Mouse (Mus musculus) lung, embryonic 14.5 days (tissue): Measurements from ENCODE around the gene Cep19. TPM values are rescaled to one million over a fixed set of nuclear protein-coding genes. Genes with fewer than 3 reads are reported as not detected.

Experiments
- ATAC-seq: fragments of 200-750 bp; cut with Nextera tagmentation; 2 replicates; pipeline ENCODE4 v1.8.0; 2017; ENCODE audit warnings: mild to moderate bottlenecking, moderate TSS enrichment, moderate library complexity; ENCODE audit not compliant: insufficient read depth
- DNase-seq: peaks from one replicate; pipeline ENCODE4 v3.0.0-alpha.2; 2015
- H3K27ac ChIP-seq: fragments of 300-500 bp; sonication (generic); 2 replicates; pipeline ENCODE4 v1.5.1; 2014; ENCODE audit warnings: low read depth, mild to moderate bottlenecking, moderate library complexity
- H3K27me3 ChIP-seq: fragments of 300-500 bp; sonication (generic); 2 replicates; pipeline ENCODE4 v1.6.1; 2014; ENCODE audit warnings: low read length, control low read depth; ENCODE audit not compliant: insufficient read depth
- H3K36me3 ChIP-seq: fragments of 300-500 bp; sonication (generic); 2 replicates; pipeline ENCODE4 v1.6.1; 2014; ENCODE audit warnings: control low read depth; ENCODE audit not compliant: insufficient read depth
- H3K4me1 ChIP-seq: fragments of 300-500 bp; sonication (generic); 2 replicates; pipeline ENCODE4 v1.6.1; 2014; ENCODE audit warnings: antibody characterized with exemption, control low read depth; ENCODE audit not compliant: insufficient read depth
- H3K4me2 ChIP-seq: fragments of 300-500 bp; sonication (generic); 2 replicates; pipeline ENCODE4 v1.6.1; 2014; ENCODE audit warnings: mild to moderate bottlenecking
- H3K4me3 ChIP-seq: fragments of 300-500 bp; sonication (generic); 2 replicates; pipeline ENCODE4 v1.5.1; 2014; ENCODE audit warnings: low read depth, low read length
- H3K9ac ChIP-seq: fragments of 300-500 bp; sonication (generic); 2 replicates; pipeline ENCODE4 v1.6.1; 2014
- H3K9me3 ChIP-seq: fragments of 300-500 bp; sonication (generic); 2 replicates; pipeline ENCODE4 v1.6.1; 2016; ENCODE audit warnings: low read depth, low read length, control low read depth
- CTCF ChIP-seq: IDR thresholded peaks from 2 replicates; pipeline ENCODE4 v1.5.1; 2016; ENCODE audit warnings: antibody characterized with exemption, low read depth
- WGBS: fragments of 180-500 bp; shearing (Covaris S2); extraction: QIAGEN DNeasy Blood & Tissue Kit; methylation state at CpG from one replicate; pipeline ENCODE4 v1.1.7; 2014; 5-methylcytosine and 5-hydroxymethylcytosine counted together
- polyA plus RNA-seq: library from polyadenylated mRNA; unstranded; fragments of >200 nt; fragmentation: Nextera tagmentation; extraction: Ambion mirVana; gene quantifications from 2 replicates; pipeline ENCODE4 v1.2.1, GENCODE M21; 2014

The Cep19 gene
- polyA plus RNA-seq, 1 experiment from 2014 or later: 33.9 TPM

GRCm38 (mm10) chr16:32130190-32130826, 30.7 kb downstream of the Cep19 start:
- Histone ChIP-seq H3K4me2 (peak overlapping the region; percentile 51), H3K4me1 (no peaks in the 10 kb centered on the region), H3K9me3 (no peaks in the 10 kb centered on the region), H3K27me3 (no peaks in the 10 kb centered on the region), H3K27ac (peak overlapping the region; percentile 76), H3K36me3 (no peaks in the 10 kb centered on the region), H3K4me3 (peak overlapping the region; percentile 22), H3K9ac (no peak overlapping the region; the same call in 1 of the 2 replicates)
- DNase-seq: peak; percentile 59
- WGBS: 51% methylated on average over 16 of the region's 16 CpGs
- TF ChIP-seq CTCF: no peak
- ATAC-seq: peak; percentile 56; the same call in 1 of the 2 replicates

- Histone ChIP-seq H3K4me1 (no peaks in the 10 kb centered on the region), H3K36me3 (no peaks in the 10 kb centered on the region), H3K27ac (no peak overlapping the region), H3K4me2 (no peak overlapping the region), H3K9ac (no peak overlapping the region), H3K9me3 (no peaks in the 10 kb centered on the region), H3K27me3 (no peaks in the 10 kb centered on the region), H3K4me3 (no peak overlapping the region)
- no peak for TF ChIP-seq CTCF
- DNase-seq (no peak), ATAC-seq (no peak)
- WGBS: 66% methylated on average over 3 of the region's 3 CpGs
Measured at GRCm38 (mm10) chr16:32133148-32133547, 33.5 kb downstream of the Cep19 start.

GRCm38 (mm10) chr16:32135842-32136357, 36.3 kb downstream of the Cep19 start:
- TF ChIP-seq CTCF: no peak
- H3K4me2 ChIP-seq: no peak overlapping the region
- H3K9me3 ChIP-seq: no peaks in the 10 kb centered on the region
- H3K9ac ChIP-seq: no peak overlapping the region
- no peak overlapping the region for H3K4me3 ChIP-seq
- WGBS: 81% methylated on average over 7 of the region's 7 CpGs
- 0 out of 2 replicates have a peak, but pooled peaks cover 3% of the 10 kb centered on the region for H3K27me3 ChIP-seq
- H3K36me3 ChIP-seq: no peaks in the 10 kb centered on the region
- ATAC-seq (no peak), DNase-seq (no peak)
- no peaks in the 10 kb centered on the region for H3K4me1 ChIP-seq
- no peak overlapping the region for H3K27ac ChIP-seq

- no peak overlapping the region for H3K4me2 ChIP-seq
- H3K4me3 ChIP-seq: no peak overlapping the region
- no peaks in the 10 kb centered on the region for H3K4me1 ChIP-seq
- peaks cover 8% of the 10 kb centered on the region; the same call in 1 of the 2 replicates for H3K9me3 ChIP-seq
- H3K36me3 ChIP-seq: peaks cover 4% of the 10 kb centered on the region; the same call in 1 of the 2 replicates
- no peak for DNase-seq
- H3K27ac ChIP-seq: no peak overlapping the region
- no peak for ATAC-seq
- H3K9ac ChIP-seq: no peak overlapping the region
- TF ChIP-seq CTCF: no peak
- WGBS: 45% methylated on average over 1 of the region's 1 CpGs
- H3K27me3 ChIP-seq: 0 out of 2 replicates have a peak, but pooled peaks cover 3% of the 10 kb centered on the region
Measured at GRCm38 (mm10) chr16:32138954-32139353, 39.4 kb downstream of the Cep19 start.

GRCm38 (mm10) chr16:32143766-32144165, 44.2 kb downstream of the Cep19 start:
- Histone ChIP-seq H3K4me2 (no peak overlapping the region), H3K4me3 (no peak overlapping the region), H3K9me3 (peaks cover 16% of the 10 kb centered on the region; the same call in 1 of the 2 replicates), H3K27me3 (0 out of 2 replicates have a peak, but pooled peaks cover 3% of the 10 kb centered on the region), H3K36me3 (peaks cover 11% of the 10 kb centered on the region; the same call in 1 of the 2 replicates), H3K9ac (no peak overlapping the region), H3K27ac (no peak overlapping the region), H3K4me1 (no peaks in the 10 kb centered on the region)
- TF ChIP-seq CTCF: no peak
- DNase-seq (no peak), ATAC-seq (no peak)
- WGBS: 89% methylated on average over 15 of the region's 15 CpGs

GRCm38 (mm10) chr16:32144592-32144991, 45.0 kb downstream of the Cep19 start:
- ATAC-seq: no peak

GRCm38 (mm10) chr16:32147589-32148207, 48.1 kb downstream of the Cep19 start:
- no peak overlapping the region for H3K27ac ChIP-seq
- H3K9ac ChIP-seq: no peak overlapping the region
- peak overlapping the region; percentile 39 for H3K4me2 ChIP-seq
- DNase-seq: peak; percentile 15
- peaks cover 16% of the 10 kb centered on the region; the same call in 1 of the 2 replicates for H3K9me3 ChIP-seq
- H3K36me3 ChIP-seq: peaks cover 11% of the 10 kb centered on the region; the same call in 1 of the 2 replicates
- 0 out of 2 replicates have a peak, but pooled peaks have one; percentile 49 for ATAC-seq
- no peaks in the 10 kb centered on the region for H3K4me1 ChIP-seq
- TF ChIP-seq CTCF: no peak
- 61% methylated on average over 10 of the region's 13 CpGs for WGBS
- H3K27me3 ChIP-seq: no peaks in the 10 kb centered on the region
- H3K4me3 ChIP-seq: no peak overlapping the region

More at GRCm38 (mm10) chr16:32144592-32144991, 45.0 kb downstream of the Cep19 start:
- no peak for TF ChIP-seq CTCF
- no peak overlapping the region for H3K27ac ChIP-seq
- H3K4me1 ChIP-seq: no peaks in the 10 kb centered on the region
- peaks cover 16% of the 10 kb centered on the region; the same call in 1 of the 2 replicates for H3K9me3 ChIP-seq
- no peak overlapping the region for H3K4me3 ChIP-seq
- WGBS: 92% methylated on average over 17 of the region's 17 CpGs
- no peak for DNase-seq
- no peak overlapping the region for H3K9ac ChIP-seq
- H3K27me3 ChIP-seq: no peaks in the 10 kb centered on the region
- H3K4me2 ChIP-seq: no peak overlapping the region
- peaks cover 11% of the 10 kb centered on the region; the same call in 1 of the 2 replicates for H3K36me3 ChIP-seq
